Mouse (Mus musculus) megakaryocyte, embryonic 14.5 days (primary cell): ENCODE data around the gene Suv39h2.

Experiments
- FLI1 ChIP-seq: IDR thresholded peaks from 2 replicates; pipeline ENCODE4 v1.6.1; 2012; ENCODE audit warnings: low read length, inconsistent platforms, mixed read lengths
- GATA1 ChIP-seq: IDR thresholded peaks from 3 replicates; pipeline ENCODE4 v1.6.1; 2012; ENCODE audit warnings: mixed read lengths, low read length, inconsistent platforms, borderline replicate concordance

GRCm38 (mm10) chr2:3405981-3406380 is 68.8 kb downstream of the Suv39h2 start:
- TF ChIP-seq GATA1 = no peak
- TF ChIP-seq FLI1 = no peak
